Mouse (Mus musculus): ENCODE data around the gene Tapbpl. TPM values are rescaled to one million over a fixed set of nuclear protein-coding genes. Genes with fewer than 3 reads are reported as not detected.
A peak's percentile ranks its signal among the peaks of the same experiment; 100 is the strongest.

The Tapbpl gene
- polyA plus RNA-seq, 1 experiment from 2014 or later = 3.9 TPM

GRCm38 (mm10) chr6:125195541-125196075 is 36.1 kb downstream of the Tapbpl start:
- H3K27me3 ChIP-seq = no peaks in the 10 kb centered on the region
- H3K27ac ChIP-seq = no peak overlapping the region
- ATAC-seq (replicated peaks; ENCODE audit: insufficient number of reproducible peaks, insufficient read depth, low FRiP score, low read depth) = no peak
- no peaks in the 10 kb centered on the region for H3K9me3 ChIP-seq (replicated peaks)
- 39% methylated on average over 1 of the region's 1 CpGs for WGBS
- H3K4me2 ChIP-seq = no peak overlapping the region
- H3K4me1 ChIP-seq (replicated peaks) = peaks cover 14% of the 10 kb centered on the region
- H3K9ac ChIP-seq = no peak overlapping the region
- peaks cover 21% of the 10 kb centered on the region for H3K36me3 ChIP-seq
- no peak overlapping the region for H3K4me3 ChIP-seq

- H3K36me3 ChIP-seq = peaks cover 35% of the 10 kb centered on the region
- H3K27me3 ChIP-seq = no peaks in the 10 kb centered on the region
- H3K4me2 ChIP-seq = peak overlapping the region; percentile 81
- 53% methylated on average over 7 of the region's 7 CpGs for WGBS
- no peaks in the 10 kb centered on the region for H3K9me3 ChIP-seq (replicated peaks)
- no peak overlapping the region for H3K9ac ChIP-seq
- ATAC-seq (replicated peaks; ENCODE audit: insufficient number of reproducible peaks, insufficient read depth, low FRiP score, low read depth) = no peak
- 0 out of 2 replicates have a peak overlapping the region, but pooled peaks have one; percentile 6 for H3K27ac ChIP-seq
- peaks cover 23% of the 10 kb centered on the region for H3K4me1 ChIP-seq (replicated peaks)
- peak overlapping the region; percentile 80 for H3K4me3 ChIP-seq
These were observed 38.3 kb downstream of the Tapbpl start for GRCm38 (mm10) chr6:125193390-125193789.

- 28% methylated on average over 5 of the region's 5 CpGs for WGBS
- Histone ChIP-seq H3K9me3 (replicated peaks) (no peaks in the 10 kb centered on the region), H3K4me1 (replicated peaks) (peaks cover 23% of the 10 kb centered on the region), H3K27me3 (no peaks in the 10 kb centered on the region), H3K27ac (peak overlapping the region; percentile 100), H3K4me3 (peak overlapping the region; percentile 80), H3K4me2 (peak overlapping the region; percentile 81), H3K9ac (peak overlapping the region; percentile 86), H3K36me3 (peaks cover 40% of the 10 kb centered on the region)
- ATAC-seq (replicated peaks; ENCODE audit: insufficient number of reproducible peaks, insufficient read depth, low FRiP score, low read depth) = no peak
These were observed 38.8 kb downstream of the Tapbpl start for GRCm38 (mm10) chr6:125192841-125193240.

GRCm38 (mm10) chr6:125192016-125192714 is 39.5 kb downstream of the Tapbpl start:
- under 1% methylated on average over 34 of the region's 34 CpGs for WGBS
- Histone ChIP-seq H3K4me2 (peak overlapping the region; percentile 81), H3K4me1 (replicated peaks) (peaks cover 23% of the 10 kb centered on the region), H3K9ac (peak overlapping the region; percentile 86), H3K27ac (peak overlapping the region; percentile 100), H3K9me3 (replicated peaks) (no peaks in the 10 kb centered on the region), H3K4me3 (peak overlapping the region; percentile 80), H3K27me3 (no peaks in the 10 kb centered on the region), H3K36me3 (peaks cover 47% of the 10 kb centered on the region)
- peak; percentile 90 for ATAC-seq (replicated peaks; ENCODE audit: insufficient number of reproducible peaks, insufficient read depth, low FRiP score, low read depth)

GRCm38 (mm10) chr6:125191332-125192015 is 40.2 kb downstream of the Tapbpl start, which contains the start of the genes Ncapd2 and Mrpl51:
Gene Ncapd2, minus strand, starts transcription at chr6:125191701.
Gene Mrpl51, plus strand, starts transcription at chr6:125191801.
- H3K4me3 ChIP-seq = peak within 1 kb of the TSS; percentile 80
- no peaks in the 10 kb centered on the region for H3K9me3 ChIP-seq (replicated peaks)
- no peaks in the 10 kb centered on the region for H3K27me3 ChIP-seq
- under 1% methylated on average over 54 of the region's 54 CpGs for WGBS
- peak within 1 kb of the TSS; percentile 100 for H3K27ac ChIP-seq
- peaks cover 54% of the 10 kb centered on the region for H3K36me3 ChIP-seq
- H3K9ac ChIP-seq = peak within 1 kb of the TSS; percentile 86
- H3K4me2 ChIP-seq = peak within 1 kb of the TSS; percentile 81
- H3K4me1 ChIP-seq (replicated peaks) = peaks cover 23% of the 10 kb centered on the region
- ATAC-seq (replicated peaks; ENCODE audit: insufficient number of reproducible peaks, insufficient read depth, low FRiP score, low read depth) = peak; percentile 95

- ATAC-seq (replicated peaks; ENCODE audit: insufficient number of reproducible peaks, insufficient read depth, low FRiP score, low read depth) = no peak
- Histone ChIP-seq H3K36me3 (peaks cover 60% of the 10 kb centered on the region), H3K4me3 (peak overlapping the region; percentile 80), H3K9me3 (replicated peaks) (no peaks in the 10 kb centered on the region), H3K9ac (peak overlapping the region; percentile 71), H3K27ac (peak overlapping the region; percentile 100), H3K4me1 (replicated peaks) (peaks cover 23% of the 10 kb centered on the region), H3K4me2 (peak overlapping the region; percentile 59), H3K27me3 (no peaks in the 10 kb centered on the region)
These were observed 40.8 kb downstream of the Tapbpl start for GRCm38 (mm10) chr6:125190816-125191215.

GRCm38 (mm10) chr6:125186203-125186602 is 45.5 kb downstream of the Tapbpl start:
- Histone ChIP-seq H3K4me1 (replicated peaks) (peaks cover 11% of the 10 kb centered on the region), H3K27me3 (no peaks in the 10 kb centered on the region), H3K9me3 (replicated peaks) (no peaks in the 10 kb centered on the region), H3K36me3 (peaks cover 83% of the 10 kb centered on the region), H3K9ac (no peak overlapping the region), H3K4me3 (no peak overlapping the region), H3K4me2 (no peak overlapping the region), H3K27ac (no peak overlapping the region)
- 92% methylated on average over 10 of the region's 10 CpGs for WGBS
- no peak for ATAC-seq (replicated peaks; ENCODE audit: insufficient number of reproducible peaks, insufficient read depth, low FRiP score, low read depth)

GRCm38 (mm10) chr6:125182133-125182532 is 49.5 kb downstream of the Tapbpl start:
- Histone ChIP-seq H3K9ac (no peak overlapping the region), H3K27ac (no peak overlapping the region), H3K36me3 (peaks cover 96% of the 10 kb centered on the region), H3K4me1 (replicated peaks) (no peaks in the 10 kb centered on the region), H3K9me3 (replicated peaks) (no peaks in the 10 kb centered on the region), H3K4me3 (no peak overlapping the region), H3K27me3 (no peaks in the 10 kb centered on the region), H3K4me2 (no peak overlapping the region)
- WGBS = 80% methylated on average over 5 of the region's 5 CpGs
- no peak for ATAC-seq (replicated peaks; ENCODE audit: insufficient number of reproducible peaks, insufficient read depth, low FRiP score, low read depth)

- no peak overlapping the region for H3K4me3 ChIP-seq
- 87% methylated on average over 7 of the region's 7 CpGs for WGBS
- no peaks in the 10 kb centered on the region for H3K27me3 ChIP-seq
- no peak overlapping the region for H3K27ac ChIP-seq
- peaks cover 96% of the 10 kb centered on the region for H3K36me3 ChIP-seq
- H3K4me1 ChIP-seq (replicated peaks) = no peaks in the 10 kb centered on the region
- no peaks in the 10 kb centered on the region for H3K9me3 ChIP-seq (replicated peaks)
- no peak for ATAC-seq (replicated peaks; ENCODE audit: insufficient number of reproducible peaks, insufficient read depth, low FRiP score, low read depth)
- no peak overlapping the region for H3K4me2 ChIP-seq
- H3K9ac ChIP-seq = no peak overlapping the region
These were observed 52.1 kb downstream of the Tapbpl start for GRCm38 (mm10) chr6:125179601-125180000.

GRCm38 (mm10) chr6:125175469-125175868 is 56.2 kb downstream of the Tapbpl start:
- H3K4me1 ChIP-seq (replicated peaks) = no peaks in the 10 kb centered on the region
- peaks cover 97% of the 10 kb centered on the region for H3K36me3 ChIP-seq
- no peaks in the 10 kb centered on the region for H3K9me3 ChIP-seq (replicated peaks)
- no peak overlapping the region for H3K4me3 ChIP-seq
- no peak overlapping the region for H3K4me2 ChIP-seq
- WGBS = 90% methylated on average over 5 of the region's 5 CpGs
- H3K9ac ChIP-seq = no peak overlapping the region
- no peak overlapping the region for H3K27ac ChIP-seq
- H3K27me3 ChIP-seq = no peaks in the 10 kb centered on the region
- no peak for ATAC-seq (replicated peaks; ENCODE audit: insufficient number of reproducible peaks, insufficient read depth, low FRiP score, low read depth)
